Mouse (Mus musculus) CH12.LX (cell line): ENCODE measurements around the gene Acaca. TPM values are rescaled to one million over a fixed set of nuclear protein-coding genes. Genes with fewer than 3 reads are reported as not detected.

ENCODE experiments used
- DNase-seq: peaks from one replicate; pipeline ENCODE4 v3.0.0-alpha.2; 2013; ENCODE audit errors: extremely low read depth
- H3K27ac ChIP-seq: 2 replicates; pipeline ENCODE4 v1.5.1; 2012; ENCODE audit warnings: low read depth, mild to moderate bottlenecking, control low read depth, moderate library complexity; ENCODE audit not compliant: insufficient read depth
- H3K27me3 ChIP-seq: replicated peaks from 2 replicates; pipeline ENCODE3; 2012; ENCODE audit warnings: inconsistent platforms
- H3K36me3 ChIP-seq, 2 experiments: replicated peaks in 1 of 2; 2 replicates each; pipeline versions ENCODE3 to v1.6.1; 2012; ENCODE audit warnings: inconsistent platforms in 1 of 2, low read length in 1 of 2, mild to moderate bottlenecking in 1 of 2, mixed read lengths in 1 of 2, moderate library complexity in 1 of 2; ENCODE audit not compliant: control insufficient read depth in 1 of 2, insufficient read depth in 1 of 2
- H3K4me1 ChIP-seq, 2 experiments: 2 replicates each; pipeline ENCODE4 v1.6.1; 2012; ENCODE audit warnings: inconsistent platforms in 1 of 2, moderate library complexity in 1 of 2; ENCODE audit not compliant: insufficient read depth in 2 of 2, control insufficient read depth in 1 of 2
- H3K4me2 ChIP-seq: 2 replicates; pipeline ENCODE4 v1.6.1; 2012; ENCODE audit warnings: low read depth, mild to moderate bottlenecking, control low read depth; ENCODE audit not compliant: poor library complexity, insufficient read depth, severe bottlenecking
- H3K4me3 ChIP-seq, 3 experiments: fragments of 150-350 bp in 1 of 3; sonication (generic) in 1 of 3; replicated peaks in 1 of 3; 2 replicates each; pipeline versions ENCODE3 to v1.5.1; 2011 to 2012; ENCODE audit warnings: low read depth in 2 of 3, low read length in 2 of 3, mild to moderate bottlenecking in 2 of 3, moderate library complexity in 2 of 3, control low read depth in 1 of 3, improper control_type of control experiment in 1 of 3, inconsistent platforms in 1 of 3, mixed read lengths in 1 of 3; ENCODE audit not compliant: poor library complexity in 1 of 3
- H3K79me2 ChIP-seq: replicated peaks from 2 replicates; pipeline ENCODE4 v1.6.1; 2012; ENCODE audit warnings: mild to moderate bottlenecking, moderate library complexity; ENCODE audit not compliant: control insufficient read depth, poor library complexity, insufficient read depth, severe bottlenecking; ENCODE audit errors: extremely low read depth
- H3K9ac ChIP-seq: 2 replicates; pipeline ENCODE4 v1.6.1; 2012; ENCODE audit warnings: low read depth, mild to moderate bottlenecking, control low read depth, moderate library complexity; ENCODE audit not compliant: insufficient read depth
- H3K9me3 ChIP-seq: replicated peaks from 2 replicates; pipeline ENCODE3; 2012; ENCODE audit warnings: low read length, inconsistent platforms, mixed read lengths
- CHD2 ChIP-seq: IDR thresholded peaks from 2 replicates; pipeline ENCODE4 v1.6.1; 2011; ENCODE audit warnings: low read length, improper control_type of control experiment
- E2F4 ChIP-seq: IDR thresholded peaks from 2 replicates; pipeline ENCODE4 v1.6.1; 2011; ENCODE audit warnings: low read depth, low read length, improper control_type of control experiment; ENCODE audit not compliant: insufficient replicate concordance
- ELF1 ChIP-seq: IDR thresholded peaks from 2 replicates; pipeline ENCODE4 v1.6.1; 2014; ENCODE audit warnings: low read depth, mild to moderate bottlenecking, inconsistent platforms, low read length, improper control_type of control experiment
- EP300 ChIP-seq: IDR thresholded peaks from 2 replicates; pipeline ENCODE4 v1.6.1; 2011; ENCODE audit warnings: low read length, improper control_type of control experiment
- ETS1 ChIP-seq: conservative IDR thresholded peaks from 2 replicates; pipeline ENCODE4 v1.6.1; 2012; ENCODE audit warnings: low read depth, mild to moderate bottlenecking, inconsistent platforms, low read length, improper control_type of control experiment, moderate library complexity
- GABPA ChIP-seq: IDR thresholded peaks from 2 replicates; pipeline ENCODE4 v1.6.1; 2012; ENCODE audit warnings: low read depth, low read length, improper control_type of control experiment, inconsistent platforms; ENCODE audit not compliant: insufficient replicate concordance
- HCFC1 ChIP-seq: IDR thresholded peaks from 2 replicates; pipeline ENCODE4 v1.6.1; 2012; ENCODE audit warnings: low read depth, mild to moderate bottlenecking, inconsistent platforms, low read length, improper control_type of control experiment
- IRF4 ChIP-seq: IDR thresholded peaks from 2 replicates; pipeline ENCODE4 v1.6.1; 2014; ENCODE audit warnings: low read depth, mild to moderate bottlenecking, inconsistent platforms, low read length, improper control_type of control experiment
- JUN ChIP-seq: IDR thresholded peaks from 2 replicates; pipeline ENCODE4 v1.6.1; 2011; ENCODE audit warnings: low read depth, mild to moderate bottlenecking, low read length, improper control_type of control experiment, moderate library complexity; ENCODE audit not compliant: insufficient read depth
- KAT2A ChIP-seq: IDR thresholded peaks from 2 replicates; pipeline ENCODE4 v1.6.1; 2012; ENCODE audit warnings: low read length, improper control_type of control experiment, inconsistent platforms; ENCODE audit not compliant: insufficient replicate concordance
- MEF2A ChIP-seq: IDR thresholded peaks from 2 replicates; pipeline ENCODE4 v1.6.1; 2014; ENCODE audit warnings: low read depth, mild to moderate bottlenecking, inconsistent platforms, low read length, improper control_type of control experiment, borderline replicate concordance
- MXI1 ChIP-seq: IDR thresholded peaks from 2 replicates; pipeline ENCODE4 v1.6.1; 2011; ENCODE audit warnings: mild to moderate bottlenecking, low read depth, low read length, improper control_type of control experiment
- MYC ChIP-seq: IDR thresholded peaks from 2 replicates; pipeline ENCODE4 v1.6.1; 2011; ENCODE audit warnings: low read depth, mild to moderate bottlenecking, improper control_type of control experiment, low read length
- NRF1 ChIP-seq: IDR thresholded peaks from 2 replicates; pipeline ENCODE4 v1.6.1; 2014; ENCODE audit warnings: low read depth, mild to moderate bottlenecking, inconsistent platforms, low read length, improper control_type of control experiment, moderate library complexity
- POLR2A ChIP-seq: IDR thresholded peaks from 2 replicates; pipeline ENCODE4 v1.6.1; 2011; ENCODE audit warnings: low read depth, mild to moderate bottlenecking, improper control_type of control experiment, low read length
- SIN3A ChIP-seq: IDR thresholded peaks from 2 replicates; pipeline ENCODE4 v1.6.1; 2012; ENCODE audit warnings: low read length, improper control_type of control experiment, inconsistent platforms
- SMC3 ChIP-seq: IDR thresholded peaks from 2 replicates; pipeline ENCODE4 v1.6.1; 2011; ENCODE audit warnings: low read depth, low read length, improper control_type of control experiment
- TBP ChIP-seq: conservative IDR thresholded peaks from 2 replicates; pipeline ENCODE4 v1.6.1; 2011; ENCODE audit warnings: low read depth, low read length, improper control_type of control experiment
- TCF12 ChIP-seq: IDR thresholded peaks from 2 replicates; pipeline ENCODE4 v1.6.1; 2014; ENCODE audit warnings: low read depth, mild to moderate bottlenecking, inconsistent platforms, low read length, improper control_type of control experiment
- UBTF ChIP-seq: IDR thresholded peaks from 2 replicates; pipeline ENCODE4 v1.6.1; 2012; ENCODE audit warnings: low read depth, mild to moderate bottlenecking, inconsistent platforms, low read length, improper control_type of control experiment, moderate library complexity
- ZKSCAN1 ChIP-seq: IDR thresholded peaks from 2 replicates; pipeline ENCODE4 v1.6.1; 2012; ENCODE audit warnings: low read depth, inconsistent platforms, low read length, improper control_type of control experiment, borderline replicate concordance
- ZNF384 ChIP-seq: IDR thresholded peaks from 2 replicates; pipeline ENCODE4 v1.6.1; 2012; ENCODE audit warnings: low read depth, low read length, improper control_type of control experiment, inconsistent platforms
- dilution Hi-C: fragments of 300-500 bp; cut with MboI; formaldehyde crosslinking; loops from 2 replicates; pipeline ENCODE4 v1.14.3; 2020; ENCODE audit warnings: low sequenced_read_pairs; ENCODE audit not compliant: extremely low pct_unique_long_range_greater_than_20kb, extremely low pct_ligation_motif_present
- in situ Hi-C: fragments of 300-500 bp; cut with MboI; formaldehyde crosslinking; loops from 3 replicates; pipeline ENCODE4 v1.14.3; 2019; ENCODE audit warnings: low sequenced_read_pairs, low pct_ligation_motif_present, low pct_unique_long_range_greater_than_20kb, mixed read lengths
- polyA plus RNA-seq: library from polyadenylated mRNA; unstranded; fragments of >175 nt; gene quantifications from 2 replicates; pipeline ENCODE4 v1.2.1, GENCODE M21; 2012; ENCODE audit warnings: low read depth; ENCODE audit not compliant: insufficient read length
- total RNA-seq, 2 experiments: library from RNA; depleted of rRNA; stranded (reverse); fragments of 300-350 nt in 1 of 2; fragments of >200 nt in 1 of 2; gene quantifications; 2 replicates each; pipeline ENCODE4 v1.2.3; 2012 to 2014

Gene Acaca
- total and polyA plus RNA-seq, 3 experiments = 36.9 to 62.6 (median 61.7) TPM

GRCm38 (mm10) chr11:84104036-84104435 is 25.4 kb upstream of the Acaca start:
- H3K4me3 ChIP-seq = no peak overlapping the region
- H3K4me1 ChIP-seq = 0 out of 4 replicates have a peak, but pooled peaks cover 0 to 2% of the 10 kb centered on the region in 2 experiments
- H3K36me3 ChIP-seq = peaks cover 71 to 95% of the 10 kb centered on the region in 2 experiments
- in situ Hi-C loops (no loop called here), dilution Hi-C loops (no loop called here)
- DNase-seq = no peak
- H3K27me3 ChIP-seq = no peaks in the 10 kb centered on the region
- no peak overlapping the region for H3K4me2 ChIP-seq
- no peaks in the 10 kb centered on the region for H3K79me2 ChIP-seq
- H3K27ac ChIP-seq = no peak overlapping the region
- no peak overlapping the region for H3K9ac ChIP-seq
- no peak for TF ChIP-seq JUN
- TF ChIP-seq HCFC1 = no peak
- no peak for TF ChIP-seq GABPA
- no peak for TF ChIP-seq EP300
- TF ChIP-seq ETS1 = no peak
- TF ChIP-seq MXI1 = no peak
- no peak for TF ChIP-seq MEF2A
- TF ChIP-seq ELF1 = no peak
- TF ChIP-seq NRF1 = no peak
- TF ChIP-seq TBP = no peak
- no peak for TF ChIP-seq POLR2A
- H3K9me3 ChIP-seq = no peaks in the 10 kb centered on the region

- peak; percentile 16 for DNase-seq
- H3K36me3 ChIP-seq = peaks cover 72 to 97% of the 10 kb centered on the region in 2 experiments
- no peak overlapping the region for H3K9ac ChIP-seq
- 0 out of 4 replicates have a peak, but pooled peaks cover 0 to 2% of the 10 kb centered on the region in 2 experiments for H3K4me1 ChIP-seq
- in situ Hi-C loops = loop anchor here (5.0 kb wide), 1 partner anchor 35 kb away; no protein-coding TSS in a partner anchor
- TF ChIP-seq CHD2 (no peak), HCFC1 (no peak), KAT2A (no peak), TBP (no peak), JUN (no peak), SMC3 (no peak), MYC (no peak), ELF1 (no peak), ZNF384 (no peak), ZKSCAN1 (no peak), E2F4 (no peak), UBTF (no peak), IRF4 (no peak), SIN3A (no peak), TCF12 (no peak)
- dilution Hi-C loops = no loop called here
- H3K9me3 ChIP-seq = no peaks in the 10 kb centered on the region
- no peak overlapping the region for H3K27ac ChIP-seq
- H3K4me3 ChIP-seq = no peak overlapping the region
- H3K4me2 ChIP-seq = no peak overlapping the region
- no peaks in the 10 kb centered on the region for H3K27me3 ChIP-seq
- no peaks in the 10 kb centered on the region for H3K79me2 ChIP-seq
Observed at GRCm38 (mm10) chr11:84107137-84107536, 22.3 kb upstream of the Acaca start.
